Mouse (Mus musculus) spleen, adult 2 months (tissue): ENCODE data around the gene Nfib.

ENCODE experiments used
- CTCF ChIP-seq: fragments of 200-500 bp; IDR thresholded peaks from 2 replicates; pipeline ENCODE4 v1.5.1; 2011; ENCODE audit warnings: mild to moderate bottlenecking, inconsistent platforms; ENCODE audit not compliant: insufficient read depth, insufficient read length, insufficient replicate concordance; ENCODE audit errors: extremely low read depth
- POLR2A ChIP-seq: fragments of 200-500 bp; IDR thresholded peaks from 2 replicates; pipeline ENCODE4 v1.6.1; 2011; ENCODE audit warnings: low read depth, low read length, inconsistent platforms

GRCm38 (mm10) chr4:82543398-82543740 lies 162.2 kb downstream of the Nfib start:
- TF ChIP-seq POLR2A (no peak), CTCF (no peak)
